Mouse (Mus musculus) olfactory bulb, adult 2 months (tissue): ENCODE measurements around the gene Gsap. TPM values are rescaled to one million over a fixed set of nuclear protein-coding genes. Genes with fewer than 3 reads are reported as not detected.

ENCODE experiments used
- H3K27ac ChIP-seq: fragments of 200-500 bp; 2 replicates; pipeline ENCODE4 v1.5.1; 2012; ENCODE audit warnings: low read depth, low read length; ENCODE audit not compliant: insufficient read depth
- H3K4me1 ChIP-seq: fragments of 200-500 bp; 2 replicates; pipeline ENCODE4 v1.6.1; 2012; ENCODE audit warnings: low read length; ENCODE audit not compliant: control insufficient read depth, insufficient read depth
- H3K4me3 ChIP-seq: fragments of 200-500 bp; 2 replicates; pipeline ENCODE4 v1.5.1; 2012; ENCODE audit warnings: mild to moderate bottlenecking, low read depth, low read length, moderate library complexity; ENCODE audit not compliant: insufficient read depth
- CTCF ChIP-seq: fragments of 200-500 bp; IDR thresholded peaks from 2 replicates; pipeline ENCODE4 v1.5.1; 2012; ENCODE audit warnings: low read depth, mild to moderate bottlenecking, low read length, moderate library complexity; ENCODE audit not compliant: insufficient read depth
- POLR2A ChIP-seq: fragments of 200-500 bp; IDR thresholded peaks from 2 replicates; pipeline ENCODE4 v1.6.1; 2012; ENCODE audit warnings: mild to moderate bottlenecking, low read depth, low read length, moderate library complexity; ENCODE audit not compliant: insufficient read depth
- WGBS: fragments of 180-500 bp; shearing (Covaris S2); methylation state at CpG from one replicate; pipeline ENCODE4 v1.1.7; 2018; 5-methylcytosine and 5-hydroxymethylcytosine counted together
- polyA plus RNA-seq: library from polyadenylated mRNA; stranded (reverse); fragments of >200 nt; gene quantifications from 2 replicates; pipeline ENCODE4 v1.2.4, GENCODE M21; 2012; ENCODE audit warnings: low replicate concordance; ENCODE audit not compliant: missing spikeins, insufficient read depth, insufficient read length

Gsap gene
- polyA plus RNA-seq, 1 experiment = not detected

DNA sequence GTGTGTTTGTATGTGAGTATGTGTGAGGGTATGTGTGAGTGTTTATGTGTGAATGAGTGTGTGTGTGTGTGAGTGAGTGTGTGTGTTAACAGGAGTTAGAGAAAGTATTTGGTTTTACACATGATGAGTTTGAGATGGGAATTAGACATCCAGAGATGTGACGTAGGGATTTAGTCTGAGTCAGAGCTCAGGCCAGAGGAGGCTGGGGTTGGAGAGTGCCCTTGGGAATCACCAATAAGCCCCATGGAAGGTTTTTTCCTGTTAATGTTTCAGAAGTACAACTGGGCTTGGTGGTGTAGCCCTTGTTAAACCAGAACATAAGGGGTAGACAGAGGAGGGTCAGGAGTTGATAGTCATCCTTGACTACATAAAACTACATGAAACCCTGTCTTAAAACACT lies 25.4 kb downstream of the Gsap start:
- TF ChIP-seq POLR2A (no peak), CTCF (no peak)
- H3K27ac ChIP-seq = no peak overlapping the region
- no peak overlapping the region for H3K4me3 ChIP-seq
- no peaks in the 10 kb centered on the region for H3K4me1 ChIP-seq
- 87% methylated on average over 1 of the region's 1 CpGs for WGBS

DNA sequence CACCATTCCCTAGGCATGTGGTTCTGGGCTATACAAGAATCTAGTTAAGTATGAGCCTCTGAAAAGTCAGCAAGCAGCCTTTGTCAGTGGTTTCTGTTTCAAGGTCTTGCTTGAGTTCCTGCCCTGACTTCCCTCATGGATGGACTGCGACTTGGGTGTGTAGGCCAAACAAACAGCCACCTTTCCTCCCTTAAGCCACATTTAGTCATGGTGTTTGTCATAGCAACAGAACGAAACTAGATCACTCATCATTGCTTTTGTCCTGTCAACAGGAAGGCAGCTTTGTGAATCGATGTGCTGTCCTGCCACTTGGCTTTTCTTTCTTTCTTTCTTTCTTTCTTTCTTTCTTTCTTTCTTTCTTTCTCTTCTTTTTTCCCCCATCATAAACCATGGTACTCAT lies 26.9 kb downstream of the Gsap start:
- no peak for TF ChIP-seq CTCF
- 90% methylated on average over 3 of the region's 3 CpGs for WGBS
- H3K4me1 ChIP-seq = no peaks in the 10 kb centered on the region
- H3K4me3 ChIP-seq = no peak overlapping the region
- H3K27ac ChIP-seq = no peak overlapping the region

- no peak overlapping the region for H3K4me3 ChIP-seq
- TF ChIP-seq CTCF = no peak
- no peak for TF ChIP-seq POLR2A
- WGBS = 85% methylated on average over 5 of the region's 5 CpGs
Measured at GRCm38 (mm10) chr5:21213801-21214200, 27.7 kb downstream of the Gsap start.

GRCm38 (mm10) chr5:21217453-21218294 lies 31.6 kb downstream of the Gsap start:
- WGBS = 82% methylated on average over 14 of the region's 14 CpGs
- TF ChIP-seq CTCF = no peak
- no peak for TF ChIP-seq POLR2A
- no peak overlapping the region for H3K4me3 ChIP-seq
- no peaks in the 10 kb centered on the region for H3K4me1 ChIP-seq
- no peak overlapping the region for H3K27ac ChIP-seq

More at GRCm38 (mm10) chr5:21213801-21214200, 27.7 kb downstream of the Gsap start:
- Histone ChIP-seq H3K4me1 (no peaks in the 10 kb centered on the region), H3K27ac (no peak overlapping the region)

GRCm38 (mm10) chr5:21232876-21233275 lies 46.8 kb downstream of the Gsap start:
- 94% methylated on average over 6 of the region's 6 CpGs for WGBS
- TF ChIP-seq POLR2A (no peak), CTCF (no peak)
- H3K4me3 ChIP-seq = no peak overlapping the region

GRCm38 (mm10) chr5:21244575-21244974 lies 58.5 kb downstream of the Gsap start:
- H3K27ac ChIP-seq = no peak overlapping the region
- peaks cover 5% of the 10 kb centered on the region; the same call in 1 of the 2 replicates for H3K4me1 ChIP-seq
- 95% methylated on average over 1 of the region's 1 CpGs for WGBS
- H3K4me3 ChIP-seq = no peak overlapping the region
- TF ChIP-seq POLR2A (no peak), CTCF (no peak)

More at GRCm38 (mm10) chr5:21232876-21233275, 46.8 kb downstream of the Gsap start:
- no peaks in the 10 kb centered on the region for H3K4me1 ChIP-seq
- H3K27ac ChIP-seq = no peak overlapping the region

DNA sequence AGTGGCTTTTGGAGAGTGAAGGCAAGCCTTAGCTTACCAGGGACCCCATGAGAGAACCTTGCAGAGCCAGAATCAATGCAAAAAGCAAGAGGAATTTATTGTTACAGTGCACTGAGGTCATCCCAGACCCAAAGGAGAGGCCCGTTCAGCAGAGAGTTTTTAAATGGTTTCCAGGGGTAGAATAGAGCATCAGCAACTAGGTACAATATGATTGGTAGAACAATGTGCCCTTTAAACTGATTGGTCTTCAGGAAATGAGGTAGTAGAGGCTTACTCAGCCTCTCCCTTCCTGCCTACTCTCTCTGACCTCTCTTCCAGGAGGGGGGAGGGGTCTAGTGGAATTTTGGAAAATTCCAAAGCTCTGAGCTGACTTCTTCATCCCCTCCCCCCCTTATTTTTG lies 59.2 kb downstream of the Gsap start:
- TF ChIP-seq POLR2A (no peak), CTCF (no peak)
- 83% methylated on average over 1 of the region's 1 CpGs for WGBS
- Histone ChIP-seq H3K27ac (no peak overlapping the region), H3K4me3 (no peak overlapping the region), H3K4me1 (peaks cover 5% of the 10 kb centered on the region; the same call in 1 of the 2 replicates)

GRCm38 (mm10) chr5:21246794-21247193 lies 60.7 kb downstream of the Gsap start:
- no peak overlapping the region for H3K27ac ChIP-seq
- no peak overlapping the region for H3K4me3 ChIP-seq
- TF ChIP-seq CTCF = no peak
- TF ChIP-seq POLR2A = no peak
- WGBS = 48% methylated on average over 6 of the region's 6 CpGs
- H3K4me1 ChIP-seq = peaks cover 5% of the 10 kb centered on the region; the same call in 1 of the 2 replicates

GRCm38 (mm10) chr5:21247916-21248315 lies 61.9 kb downstream of the Gsap start:
- 57% methylated on average over 2 of the region's 2 CpGs for WGBS
- no peak for TF ChIP-seq POLR2A
- no peak for TF ChIP-seq CTCF
- Histone ChIP-seq H3K4me3 (no peak overlapping the region), H3K4me1 (peaks cover 5% of the 10 kb centered on the region; the same call in 1 of the 2 replicates), H3K27ac (peak overlapping the region; percentile 7; the same call in 1 of the 2 replicates)
